8 mouse cellular contexts compared by ENCODE assay signal in genomic region chr8:83049616-83050015, GRCm38 (mm10).
DNase-seq lines count a peak whose midpoint lies in the region; ATAC-seq lines count a peak whose summit lies in the region.

No protein-coding gene starts in this region.

- H3K9me3 ChIP-seq in embryonic facial prominence, embryonic 10.5 days: no peaks in the 10 kb centered on the region
- H3K9me3 ChIP-seq in hindbrain, embryonic 15.5 days: no peaks in the 10 kb centered on the region
- H3K9me3 ChIP-seq in limb, embryonic 15.5 days: no peaks in the 10 kb centered on the region
- no peaks in the 10 kb centered on the region for H3K9me3 ChIP-seq in kidney, embryonic 16.5 days (ENCODE audit: low read length)

- H3K36me3 ChIP-seq in embryonic facial prominence, embryonic 10.5 days (replicated peaks): no peaks in the 10 kb centered on the region
- no peaks in the 10 kb centered on the region for H3K36me3 ChIP-seq in hindbrain, embryonic 15.5 days
- no peaks in the 10 kb centered on the region for H3K36me3 ChIP-seq in limb, embryonic 15.5 days
- H3K36me3 ChIP-seq in kidney, embryonic 16.5 days (ENCODE audit: insufficient read depth, low read length): no peaks in the 10 kb centered on the region

- H3K9ac ChIP-seq in hindbrain, embryonic 15.5 days: no peak overlapping the region
- no peak overlapping the region for H3K9ac ChIP-seq in limb, embryonic 15.5 days
- H3K9ac ChIP-seq in kidney, embryonic 16.5 days (replicated peaks; ENCODE audit: low read length): no peak overlapping the region

- peak; percentile 53 to 62 for DNase-seq in heart, adult 18-20 months
- DNase-seq in heart, postnatal 36 days: no peak
- no peak for DNase-seq in embryonic facial prominence, embryonic 10.5 days (ENCODE audit: low spot score)
- no peak for DNase-seq in left cerebral cortex, postnatal 10 days (ENCODE audit: extremely low spot score in 1 of 2, low spot score in 2 of 2)
- no peak for DNase-seq in T-cell, adult 2 months (ENCODE audit: low spot score)

- intact Hi-C loops in heart, postnatal 36 days (cut with DNase I): loop anchor here (1.0 to 2.0 kb wide), 2 partner anchors 39 to 186 kb away; partner anchors contain the start of gene Rnf150
- intact Hi-C loops in left cerebral cortex, postnatal 10 days (cut with DNase I): no loop called here

- WGBS in embryonic facial prominence, embryonic 10.5 days: 66% methylated on average over 1 of the region's 1 CpGs
- WGBS in hindbrain, embryonic 15.5 days: 33% methylated on average over 1 of the region's 1 CpGs
- WGBS in limb, embryonic 15.5 days: 44% methylated on average over 1 of the region's 1 CpGs
- 76% methylated on average over 1 of the region's 1 CpGs for WGBS in kidney, embryonic 16.5 days

- no peak overlapping the region for H3K4me2 ChIP-seq in hindbrain, embryonic 15.5 days
- no peak overlapping the region for H3K4me2 ChIP-seq in limb, embryonic 15.5 days
- no peak overlapping the region for H3K4me2 ChIP-seq in kidney, embryonic 16.5 days (replicated peaks; ENCODE audit: low read depth, low read length)

- 0 out of 2 replicates have a peak, but pooled peaks have one; percentile 17 for ATAC-seq in hindbrain, embryonic 15.5 days (ENCODE audit: low FRiP score, low read depth)
- ATAC-seq in limb, embryonic 15.5 days (ENCODE audit: insufficient number of reproducible peaks, low FRiP score, low TSS enrichment, low read depth): peak; percentile 59; the same call in 1 of the 2 replicates
- no peak for ATAC-seq in kidney, embryonic 16.5 days (ENCODE audit: low FRiP score, low TSS enrichment)

- H3K4me1 ChIP-seq in embryonic facial prominence, embryonic 10.5 days: peaks cover 47% of the 10 kb centered on the region
- H3K4me1 ChIP-seq in hindbrain, embryonic 15.5 days (replicated peaks): peaks cover 20% of the 10 kb centered on the region
- H3K4me1 ChIP-seq in limb, embryonic 15.5 days: peaks cover 30% of the 10 kb centered on the region
- no peaks in the 10 kb centered on the region for H3K4me1 ChIP-seq in kidney, embryonic 16.5 days (ENCODE audit: insufficient read depth, low read length)

- peak overlapping the region; percentile 76 for H3K27ac ChIP-seq in embryonic facial prominence, embryonic 10.5 days (replicated peaks)
- H3K27ac ChIP-seq in hindbrain, embryonic 15.5 days (replicated peaks): no peak overlapping the region
- H3K27ac ChIP-seq in limb, embryonic 15.5 days: peak overlapping the region; percentile 70; the same call in 1 of the 2 replicates
- H3K27ac ChIP-seq in kidney, embryonic 16.5 days (ENCODE audit: low read length): no peak overlapping the region

- no peak overlapping the region for H3K4me3 ChIP-seq in embryonic facial prominence, embryonic 10.5 days
- H3K4me3 ChIP-seq in hindbrain, embryonic 15.5 days: no peak overlapping the region
- H3K4me3 ChIP-seq in limb, embryonic 15.5 days: no peak overlapping the region
- H3K4me3 ChIP-seq in kidney, embryonic 16.5 days (ENCODE audit: low read length): no peak overlapping the region

- no peaks in the 10 kb centered on the region for H3K27me3 ChIP-seq in embryonic facial prominence, embryonic 10.5 days (replicated peaks; ENCODE audit: low read depth, poor library complexity, severe bottlenecking)
- no peaks in the 10 kb centered on the region for H3K27me3 ChIP-seq in hindbrain, embryonic 15.5 days
- H3K27me3 ChIP-seq in limb, embryonic 15.5 days: no peaks in the 10 kb centered on the region
- H3K27me3 ChIP-seq in kidney, embryonic 16.5 days (ENCODE audit: insufficient read depth, low read length): no peaks in the 10 kb centered on the region

Comparison
In these comparisons a context has a peak if more than half of its experiments do, and no peak if none do; other contexts are left out.
1. DNase-seq: peak in heart, adult 18-20 months (2 of 2); none in heart, postnatal 36 days (0 of 2), embryonic facial prominence, embryonic 10.5 days (single experiment), left cerebral cortex, postnatal 10 days (0 of 2) and T-cell, adult 2 months (single experiment).
2. H3K27ac ChIP-seq: peak in embryonic facial prominence, embryonic 10.5 days (single experiment) and limb, embryonic 15.5 days (single experiment); none in hindbrain, embryonic 15.5 days (single experiment) and kidney, embryonic 16.5 days (single experiment).